Mouse (Mus musculus) stomach, embryonic 15.5 days (tissue): ENCODE measurements around the gene Bid. TPM values are rescaled to one million over a fixed set of nuclear protein-coding genes. Genes with fewer than 3 reads are reported as not detected.

Source experiments
- ATAC-seq: fragments of 200-750 bp; cut with Nextera tagmentation; 2 replicates; pipeline ENCODE4 v1.8.0; 2017; ENCODE audit warnings: low read depth, moderate number of reproducible peaks, moderate TSS enrichment; ENCODE audit not compliant: insufficient read depth, low FRiP score
- H3K27ac ChIP-seq: fragments of 300-500 bp; sonication (generic); 2 replicates; pipeline ENCODE4 v1.5.1; 2015; ENCODE audit warnings: mild to moderate bottlenecking, inconsistent platforms
- H3K27me3 ChIP-seq: fragments of 300-500 bp; sonication (generic); replicated peaks from 2 replicates; pipeline ENCODE4 v1.6.1; 2015; ENCODE audit warnings: inconsistent platforms
- H3K36me3 ChIP-seq: fragments of 300-500 bp; sonication (generic); 2 replicates; pipeline ENCODE4 v1.6.1; 2015; ENCODE audit warnings: inconsistent platforms
- H3K4me1 ChIP-seq: fragments of 300-500 bp; sonication (generic); 2 replicates; pipeline ENCODE4 v1.6.1; 2015; ENCODE audit warnings: inconsistent platforms
- H3K4me2 ChIP-seq: fragments of 300-500 bp; sonication (generic); 2 replicates; pipeline ENCODE4 v1.6.1; 2015; ENCODE audit warnings: mild to moderate bottlenecking, inconsistent platforms
- H3K4me3 ChIP-seq: fragments of 300-500 bp; sonication (generic); replicated peaks from 2 replicates; pipeline ENCODE4 v1.5.1; 2015; ENCODE audit warnings: inconsistent platforms
- H3K9ac ChIP-seq: fragments of 300-500 bp; sonication (generic); 2 replicates; pipeline ENCODE4 v1.6.1; 2015; ENCODE audit warnings: inconsistent platforms
- H3K9me3 ChIP-seq: fragments of 300-500 bp; sonication (generic); 2 replicates; pipeline ENCODE4 v1.6.1; 2016; ENCODE audit warnings: inconsistent platforms
- WGBS: fragments of 180-500 bp; shearing (Covaris S2); methylation state at CpG from one replicate; pipeline ENCODE4 v1.1.7; 2015; 5-methylcytosine and 5-hydroxymethylcytosine counted together
- polyA plus RNA-seq: library from polyadenylated mRNA; unstranded; fragments of >200 nt; fragmentation: Nextera tagmentation; extraction: Ambion mirVana; gene quantifications from 2 replicates; pipeline ENCODE4 v1.2.1, GENCODE M21; 2015

Gene Bid
- polyA plus RNA-seq, result 19.6 and 21.5 TPM in 2 replicates

GRCm38 (mm10) chr6:120916074-120916971 is at the start of gene Bid:
Gene Bid (minus strand): TSS chr6:120916853.
- H3K9me3 ChIP-seq, result no peaks in the 10 kb centered on the region
- WGBS, result 1% methylated on average over 60 of the region's 67 CpGs
- H3K9ac ChIP-seq, result peak within 1 kb of the TSS; percentile 34; the same call in 1 of the 2 replicates
- H3K27ac ChIP-seq, result no peak within 1 kb of the TSS
- 0 out of 2 replicates have a peak, but pooled peaks cover 11% of the 10 kb centered on the region for H3K4me1 ChIP-seq
- peak within 1 kb of the TSS; percentile 96 for H3K4me2 ChIP-seq
- H3K27me3 ChIP-seq, result no peaks in the 10 kb centered on the region
- H3K4me3 ChIP-seq, result peak within 1 kb of the TSS; percentile 58
- no peaks in the 10 kb centered on the region for H3K36me3 ChIP-seq
- ATAC-seq, result peak; percentile 92

GRCm38 (mm10) chr6:120965814-120966213 is 49.2 kb upstream of the Bid start:
- Histone ChIP-seq H3K4me1 (no peaks in the 10 kb centered on the region), H3K9me3 (no peaks in the 10 kb centered on the region), H3K4me3 (no peak overlapping the region), H3K36me3 (0 out of 2 replicates have a peak, but pooled peaks cover 13% of the 10 kb centered on the region), H3K27ac (no peak overlapping the region), H3K4me2 (no peak overlapping the region), H3K9ac (no peak overlapping the region), H3K27me3 (no peaks in the 10 kb centered on the region)
- 49% methylated on average over 13 of the region's 13 CpGs for WGBS
- ATAC-seq, result no peak

GRCm38 (mm10) chr6:120964179-120964578 is 47.5 kb upstream of the Bid start:
- no peaks in the 10 kb centered on the region for H3K9me3 ChIP-seq
- 93% methylated on average over 3 of the region's 3 CpGs for WGBS
- no peaks in the 10 kb centered on the region for H3K4me1 ChIP-seq
- no peaks in the 10 kb centered on the region for H3K27me3 ChIP-seq
- H3K4me3 ChIP-seq, result no peak overlapping the region
- ATAC-seq, result no peak
- no peak overlapping the region for H3K4me2 ChIP-seq
- H3K9ac ChIP-seq, result no peak overlapping the region
- H3K27ac ChIP-seq, result no peak overlapping the region
- H3K36me3 ChIP-seq, result 0 out of 2 replicates have a peak, but pooled peaks cover 12% of the 10 kb centered on the region

GRCm38 (mm10) chr6:120960338-120961030 is 43.8 kb upstream of the Bid start:
- no peak for ATAC-seq
- Histone ChIP-seq H3K36me3 (peaks cover 13% of the 10 kb centered on the region; the same call in 1 of the 2 replicates), H3K9ac (no peak overlapping the region), H3K27me3 (no peaks in the 10 kb centered on the region), H3K4me3 (no peak overlapping the region), H3K27ac (no peak overlapping the region), H3K4me2 (no peak overlapping the region), H3K4me1 (no peaks in the 10 kb centered on the region), H3K9me3 (no peaks in the 10 kb centered on the region)
- 85% methylated on average over 9 of the region's 9 CpGs for whole genome bisulfite sequencing

GRCm38 (mm10) chr6:120957331-120957730 is 40.7 kb upstream of the Bid start:
- Histone ChIP-seq H3K4me1 (no peaks in the 10 kb centered on the region), H3K9me3 (no peaks in the 10 kb centered on the region), H3K27me3 (no peaks in the 10 kb centered on the region), H3K9ac (no peak overlapping the region), H3K36me3 (peaks cover 14% of the 10 kb centered on the region), H3K4me3 (no peak overlapping the region), H3K27ac (no peak overlapping the region), H3K4me2 (no peak overlapping the region)
- WGBS, result 69% methylated on average over 4 of the region's 4 CpGs
- no peak for ATAC-seq

GRCm38 (mm10) chr6:120956259-120957161 is 39.9 kb upstream of the Bid start:
- no peak overlapping the region for H3K4me3 ChIP-seq
- ATAC-seq, result peak; percentile 83; the same call in 1 of the 2 replicates
- H3K4me1 ChIP-seq, result no peaks in the 10 kb centered on the region
- 73% methylated on average over 11 of the region's 11 CpGs for whole genome bisulfite sequencing
- H3K9me3 ChIP-seq, result no peaks in the 10 kb centered on the region
- H3K27me3 ChIP-seq, result no peaks in the 10 kb centered on the region
- H3K27ac ChIP-seq, result no peak overlapping the region
- H3K36me3 ChIP-seq, result peaks cover 13% of the 10 kb centered on the region
- H3K4me2 ChIP-seq, result no peak overlapping the region
- no peak overlapping the region for H3K9ac ChIP-seq

GRCm38 (mm10) chr6:120955215-120955614 is 38.6 kb upstream of the Bid start:
- Histone ChIP-seq H3K27ac (no peak overlapping the region), H3K4me2 (no peak overlapping the region), H3K27me3 (no peaks in the 10 kb centered on the region), H3K9ac (no peak overlapping the region), H3K36me3 (peaks cover 12% of the 10 kb centered on the region), H3K4me3 (no peak overlapping the region), H3K4me1 (no peaks in the 10 kb centered on the region), H3K9me3 (no peaks in the 10 kb centered on the region)
- WGBS, result 70% methylated on average over 3 of the region's 3 CpGs
- no peak for ATAC-seq

- Histone ChIP-seq H3K4me1 (no peaks in the 10 kb centered on the region), H3K9me3 (no peaks in the 10 kb centered on the region), H3K4me2 (no peak overlapping the region), H3K4me3 (no peak overlapping the region), H3K27ac (no peak overlapping the region), H3K9ac (no peak overlapping the region), H3K27me3 (no peaks in the 10 kb centered on the region), H3K36me3 (peaks cover 16% of the 10 kb centered on the region)
- no peak for ATAC-seq
- WGBS, result 92% methylated on average over 8 of the region's 8 CpGs
Observed at GRCm38 (mm10) chr6:120954241-120954640, 37.6 kb upstream of the Bid start.

GRCm38 (mm10) chr6:120952475-120952874 is 35.8 kb upstream of the Bid start:
- Histone ChIP-seq H3K27ac (no peak overlapping the region), H3K36me3 (peaks cover 16% of the 10 kb centered on the region), H3K4me3 (no peak overlapping the region), H3K27me3 (no peaks in the 10 kb centered on the region), H3K9me3 (no peaks in the 10 kb centered on the region), H3K9ac (no peak overlapping the region), H3K4me1 (no peaks in the 10 kb centered on the region), H3K4me2 (no peak overlapping the region)
- WGBS, result 91% methylated on average over 6 of the region's 6 CpGs
- ATAC-seq, result no peak

GRCm38 (mm10) chr6:120951311-120951710 is 34.7 kb upstream of the Bid start:
- Histone ChIP-seq H3K4me1 (no peaks in the 10 kb centered on the region), H3K36me3 (peaks cover 10% of the 10 kb centered on the region), H3K4me2 (no peak overlapping the region), H3K27ac (no peak overlapping the region), H3K9ac (no peak overlapping the region), H3K4me3 (no peak overlapping the region), H3K9me3 (no peaks in the 10 kb centered on the region), H3K27me3 (no peaks in the 10 kb centered on the region)
- ATAC-seq, result no peak
- WGBS, result 66% methylated on average over 6 of the region's 6 CpGs

GRCm38 (mm10) chr6:120945510-120945909 is 28.9 kb upstream of the Bid start:
- Histone ChIP-seq H3K27ac (no peak overlapping the region), H3K4me2 (no peak overlapping the region), H3K36me3 (peaks cover 5% of the 10 kb centered on the region; the same call in 1 of the 2 replicates), H3K9me3 (no peaks in the 10 kb centered on the region), H3K27me3 (no peaks in the 10 kb centered on the region), H3K4me1 (no peaks in the 10 kb centered on the region), H3K4me3 (no peak overlapping the region), H3K9ac (no peak overlapping the region)
- no peak for ATAC-seq
- 85% methylated on average over 9 of the region's 9 CpGs for WGBS
